Mouse (Mus musculus) embryonic fibroblast, embryonic 13.5 days (primary cell): ENCODE measurements around the gene Ntrk3.

Experiments
- CTCF ChIP-seq: IDR thresholded peaks from 2 replicates; pipeline ENCODE4 v1.5.1; 2011; ENCODE audit warnings: mild to moderate bottlenecking, control low read depth, low read length, moderate library complexity, borderline replicate concordance; ENCODE audit not compliant: insufficient read depth
- POLR2A ChIP-seq: IDR thresholded peaks from 2 replicates; pipeline ENCODE4 v1.6.1; 2011; ENCODE audit warnings: low read depth, mild to moderate bottlenecking, control low read depth, low read length, moderate library complexity

- TF ChIP-seq CTCF (no peak), POLR2A (no peak)
Measured at GRCm38 (mm10) chr7:78656181-78656580, 81.6 kb downstream of the Ntrk3 start.
